Mouse (Mus musculus) bone marrow macrophage, adult 2 months (primary cell): Measurements from ENCODE around the gene Galc. TPM values are rescaled to one million over a fixed set of nuclear protein-coding genes. Genes with fewer than 3 reads are reported as not detected.

Experiments used
- H3K27ac ChIP-seq: 2 replicates; pipeline ENCODE4 v1.5.1; 2012; ENCODE audit warnings: low read depth, low read length; ENCODE audit not compliant: insufficient read depth
- H3K4me1 ChIP-seq: 2 replicates; pipeline ENCODE4 v1.6.1; 2012; ENCODE audit warnings: low read length; ENCODE audit not compliant: control insufficient read depth, insufficient read depth
- H3K4me3 ChIP-seq: 2 replicates; pipeline ENCODE4 v1.5.1; 2012; ENCODE audit warnings: mild to moderate bottlenecking, low read length, moderate library complexity; ENCODE audit not compliant: insufficient read depth
- CTCF ChIP-seq: IDR thresholded peaks from 2 replicates; pipeline ENCODE4 v1.5.1; 2012; ENCODE audit warnings: low read depth, mild to moderate bottlenecking, low read length, moderate library complexity
- POLR2A ChIP-seq: IDR thresholded peaks from 2 replicates; pipeline ENCODE4 v1.6.1; 2012; ENCODE audit warnings: mild to moderate bottlenecking, low read depth, low read length, borderline replicate concordance
- polyA plus RNA-seq: library from polyadenylated mRNA; stranded (reverse); fragments of >200 nt; gene quantifications from 2 replicates; pipeline ENCODE4 v1.2.4, GENCODE M21; 2012; ENCODE audit not compliant: missing spikeins, insufficient read depth, insufficient read length

Galc gene
- polyA plus RNA-seq, 1 experiment: 99.3 TPM

DNA sequence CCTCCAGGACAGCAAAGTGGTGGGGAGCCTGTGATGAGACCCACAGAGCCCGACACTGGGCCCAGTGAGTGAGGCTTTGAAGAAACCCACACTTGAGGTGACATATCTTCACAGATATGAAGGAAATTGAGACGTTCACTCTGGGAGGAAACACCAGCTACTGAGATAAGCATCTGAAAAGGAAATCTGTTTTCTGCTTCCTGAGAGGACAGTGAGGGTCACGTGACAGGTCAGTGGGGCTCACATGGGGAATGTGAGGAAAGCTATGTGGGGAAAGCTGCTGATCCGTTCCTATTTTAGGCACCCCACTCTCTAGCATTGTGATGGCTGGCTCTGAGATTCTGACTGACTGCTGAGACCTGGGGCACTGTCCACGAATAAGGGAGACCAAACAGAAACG lies 43.7 kb downstream of the Galc start:
- Histone ChIP-seq H3K4me3 (no peak overlapping the region), H3K4me1 (peaks cover 11% of the 10 kb centered on the region), H3K27ac (peak overlapping the region; percentile 54)
- TF ChIP-seq CTCF (no peak), POLR2A (no peak)

DNA sequence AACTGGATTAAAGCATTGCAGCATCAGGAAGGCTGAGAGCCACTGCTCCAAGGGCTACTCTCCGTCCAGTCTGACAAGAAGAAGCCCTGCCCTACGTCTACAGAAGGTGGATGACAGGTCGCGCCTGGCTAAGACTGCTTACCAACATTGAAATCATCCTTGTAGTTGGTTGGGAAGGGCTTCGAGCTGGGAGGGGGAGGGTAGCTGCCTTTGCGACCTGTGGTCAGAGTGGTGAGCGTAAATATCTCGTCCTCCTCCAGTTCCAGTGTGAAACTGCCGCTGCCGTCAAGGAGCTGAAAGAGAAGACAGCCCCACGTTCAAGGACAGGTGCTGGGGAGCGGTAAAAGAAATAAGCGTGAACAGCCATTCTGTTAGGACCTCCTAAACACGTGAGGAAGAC lies 45.1 kb downstream of the Galc start:
- H3K4me1 ChIP-seq: peaks cover 11% of the 10 kb centered on the region
- TF ChIP-seq POLR2A (no peak), CTCF (no peak)
- no peak overlapping the region for H3K27ac ChIP-seq
- no peak overlapping the region for H3K4me3 ChIP-seq

GRCm38 (mm10) chr12:98213791-98214190 lies 45.5 kb downstream of the Galc start:
- Histone ChIP-seq H3K27ac (no peak overlapping the region), H3K4me1 (peaks cover 11% of the 10 kb centered on the region), H3K4me3 (no peak overlapping the region)
- no peak for TF ChIP-seq CTCF
- TF ChIP-seq POLR2A: no peak

- Histone ChIP-seq H3K27ac (no peak overlapping the region), H3K4me3 (no peak overlapping the region), H3K4me1 (peaks cover 11% of the 10 kb centered on the region)
- no peak for TF ChIP-seq CTCF
- TF ChIP-seq POLR2A: no peak
These were observed 45.9 kb downstream of the Galc start for GRCm38 (mm10) chr12:98213332-98213731.

GRCm38 (mm10) chr12:98212457-98213175 lies 46.6 kb downstream of the Galc start:
- no peak overlapping the region for H3K27ac ChIP-seq
- H3K4me1 ChIP-seq: peaks cover 11% of the 10 kb centered on the region
- TF ChIP-seq CTCF (no peak), POLR2A (no peak)
- no peak overlapping the region for H3K4me3 ChIP-seq

- Histone ChIP-seq H3K27ac (no peak overlapping the region), H3K4me3 (no peak overlapping the region), H3K4me1 (peaks cover 3% of the 10 kb centered on the region; the same call in 1 of the 2 replicates)
- TF ChIP-seq CTCF (no peak), POLR2A (no peak)
These were observed 48.8 kb downstream of the Galc start for GRCm38 (mm10) chr12:98210495-98210894.

DNA sequence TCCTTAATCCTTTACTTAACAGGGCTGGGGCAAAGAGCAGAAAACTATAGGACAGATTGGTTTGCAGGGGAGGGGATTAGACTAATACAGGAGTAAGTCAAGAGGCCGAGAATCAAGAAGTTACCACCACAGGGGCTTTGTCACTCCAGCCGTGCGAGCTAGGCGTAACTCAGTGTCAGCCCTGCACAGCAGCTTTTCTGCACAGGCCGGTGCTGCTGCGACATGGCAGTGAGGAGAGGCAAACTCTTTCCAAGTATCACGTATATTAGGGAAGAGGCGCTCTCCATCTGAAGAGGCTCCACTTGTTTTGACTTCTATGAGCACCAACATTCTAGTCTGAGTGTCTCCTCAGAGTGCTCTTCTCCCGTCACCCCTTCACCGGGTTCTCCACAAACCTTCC lies 51.2 kb downstream of the Galc start:
- TF ChIP-seq CTCF (no peak), POLR2A (no peak)
- Histone ChIP-seq H3K4me1 (no peaks in the 10 kb centered on the region), H3K4me3 (no peak overlapping the region), H3K27ac (no peak overlapping the region)

- Histone ChIP-seq H3K4me3 (no peak overlapping the region), H3K27ac (no peak overlapping the region), H3K4me1 (no peaks in the 10 kb centered on the region)
- TF ChIP-seq POLR2A: no peak
- no peak for TF ChIP-seq CTCF
These were observed 53.7 kb downstream of the Galc start for GRCm38 (mm10) chr12:98205450-98206051.

GRCm38 (mm10) chr12:98197401-98197800 lies 61.9 kb downstream of the Galc start:
- TF ChIP-seq CTCF (no peak), POLR2A (no peak)
- no peak overlapping the region for H3K4me3 ChIP-seq

GRCm38 (mm10) chr12:98190201-98190600 lies 69.1 kb downstream of the Galc start:
- H3K27ac ChIP-seq: no peak overlapping the region
- TF ChIP-seq POLR2A (no peak), CTCF (no peak)
- H3K4me1 ChIP-seq: no peaks in the 10 kb centered on the region
- H3K4me3 ChIP-seq: no peak overlapping the region

More at GRCm38 (mm10) chr12:98197401-98197800, 61.9 kb downstream of the Galc start:
- Histone ChIP-seq H3K4me1 (no peaks in the 10 kb centered on the region), H3K27ac (no peak overlapping the region)

DNA sequence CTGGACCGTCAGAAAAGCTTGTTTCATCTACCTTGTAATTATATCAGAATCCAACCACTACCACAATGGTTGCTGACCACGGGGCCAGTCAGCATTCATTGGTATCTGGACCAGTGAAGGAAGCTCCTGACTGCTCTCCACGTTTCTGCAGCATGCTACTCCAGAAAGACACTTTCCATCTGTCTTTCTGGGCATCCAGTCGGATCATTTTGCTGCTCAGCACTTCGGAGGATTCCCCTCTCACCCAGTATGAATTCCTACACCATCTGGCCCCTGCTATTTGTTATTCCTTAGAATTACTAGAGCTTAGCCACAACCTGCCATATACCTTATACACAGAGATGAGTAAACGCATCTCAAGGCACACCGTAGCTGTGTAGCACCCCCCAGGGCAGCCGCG lies 70.2 kb downstream of the Galc start:
- no peak for TF ChIP-seq POLR2A
- TF ChIP-seq CTCF: no peak
- no peak overlapping the region for H3K27ac ChIP-seq

More for the DNA sequence above, 70.2 kb downstream of the Galc start:
- Histone ChIP-seq H3K4me1 (no peaks in the 10 kb centered on the region), H3K4me3 (no peak overlapping the region)
